21 mouse cellular contexts compared by ENCODE assay signal in genomic region chr8:89017891-89018290, GRCm38 (mm10). TPM values are rescaled to one million over a fixed set of nuclear protein-coding genes. Genes with fewer than 3 reads are reported as not detected.
A peak's percentile ranks its signal among the peaks of the same experiment; 100 is the strongest.
DNase-seq lines count a peak whose midpoint lies in the region; ATAC-seq lines count a peak whose summit lies in the region.
"Had no signal": no experiment of that assay in that cellular context is flagged by ENCODE, and none has a peak within 500 bp of the region (broad histone marks: within the 10 kb centered on the region; RNA-seq: fewer than 3 reads in every experiment).

No protein-coding gene starts in this region.

- no peaks in the 10 kb centered on the region for H3K36me3 ChIP-seq in forebrain, embryonic 11.5 days (ENCODE audit: control insufficient read depth, insufficient read depth, low read length)
- no peaks in the 10 kb centered on the region for H3K36me3 ChIP-seq in forebrain, embryonic 14.5 days (ENCODE audit: control insufficient read depth, insufficient read depth, low read length)
- H3K36me3 ChIP-seq: forebrain, embryonic 10.5 days; forebrain, embryonic 15.5 days; heart, embryonic 10.5 days; heart, embryonic 13.5 days; hindbrain, embryonic 12.5 days; hindbrain, embryonic 15.5 days had no signal

- no peak overlapping the region for H3K9ac ChIP-seq in forebrain, embryonic 11.5 days (ENCODE audit: low read length)
- H3K9ac ChIP-seq in forebrain, embryonic 14.5 days (ENCODE audit: low read length), result no peak overlapping the region
- H3K9ac ChIP-seq: forebrain, embryonic 15.5 days; heart, embryonic 13.5 days; hindbrain, embryonic 12.5 days; hindbrain, embryonic 15.5 days had no signal

- no peaks in the 10 kb centered on the region for H3K27me3 ChIP-seq in forebrain, embryonic 11.5 days (ENCODE audit: control insufficient read depth, insufficient read depth, low read length)
- H3K27me3 ChIP-seq in forebrain, embryonic 14.5 days (replicated peaks; ENCODE audit: control insufficient read depth, insufficient read depth, low read length), result no peaks in the 10 kb centered on the region
- H3K27me3 ChIP-seq: CH12.LX; forebrain, embryonic 15.5 days had no signal

- no peak overlapping the region for H3K27ac ChIP-seq in forebrain, embryonic 11.5 days (ENCODE audit: low read depth, low read length)
- no peak overlapping the region for H3K27ac ChIP-seq in forebrain, embryonic 14.5 days (ENCODE audit: low read depth, low read length)
- H3K27ac ChIP-seq: forebrain, embryonic 10.5 days; forebrain, embryonic 15.5 days; heart, adult 2 months; heart, embryonic 10.5 days; heart, embryonic 13.5 days; hindbrain, embryonic 12.5 days; hindbrain, embryonic 15.5 days had no signal

- no peak overlapping the region for H3K4me3 ChIP-seq in forebrain, embryonic 11.5 days (ENCODE audit: low read depth, low read length)
- H3K4me3 ChIP-seq in forebrain, embryonic 14.5 days (ENCODE audit: low read depth, low read length), result no peak overlapping the region
- H3K4me3 ChIP-seq: forebrain, embryonic 10.5 days; forebrain, embryonic 15.5 days; heart, adult 2 months; heart, embryonic 10.5 days; heart, embryonic 13.5 days; hindbrain, embryonic 12.5 days; hindbrain, embryonic 15.5 days had no signal

- ATAC-seq in forebrain, embryonic 11.5 days (replicated peaks; ENCODE audit: low FRiP score), result no peak
- no peak for ATAC-seq in forebrain, embryonic 14.5 days
- ATAC-seq: forebrain, embryonic 15.5 days had no signal

- H3K4me2 ChIP-seq in forebrain, embryonic 11.5 days (ENCODE audit: low read depth, low read length, severe bottlenecking), result no peak overlapping the region
- H3K4me2 ChIP-seq in forebrain, embryonic 14.5 days (ENCODE audit: low read length), result no peak overlapping the region
- H3K4me2 ChIP-seq: forebrain, embryonic 15.5 days; heart, embryonic 13.5 days; hindbrain, embryonic 12.5 days; hindbrain, embryonic 15.5 days had no signal

- peaks cover 5% of the 10 kb centered on the region; the same call in 1 of the 2 replicates for H3K4me1 ChIP-seq in forebrain, embryonic 11.5 days (replicated peaks; ENCODE audit: control insufficient read depth, insufficient read depth, low read length)
- H3K4me1 ChIP-seq in forebrain, embryonic 14.5 days (ENCODE audit: control insufficient read depth, insufficient read depth, low read length), result peaks cover 4% of the 10 kb centered on the region; the same call in 1 of the 2 replicates
- H3K4me1 ChIP-seq: hindbrain, embryonic 15.5 days had no signal

- WGBS in forebrain, embryonic 11.5 days, result 80% methylated on average over 4 of the region's 4 CpGs
- WGBS in forebrain, embryonic 14.5 days, result 88% methylated on average over 4 of the region's 4 CpGs

- peak; percentile 21 for DNase-seq in forebrain, embryonic 11.5 days (ENCODE audit: low spot score)
- no peak for DNase-seq in forebrain, embryonic 14.5 days (ENCODE audit: low spot score)
- peak; percentile 73 for DNase-seq in kidney, adult 9 months
- DNase-seq in kidney, adult 11 months, result no peak
- DNase-seq in lung, postnatal 36 days, result peak; percentile 7
- DNase-seq in lung, postnatal 4 days, result no peak
- DNase-seq: adrenal gland, adult 2 months; adrenal gland, postnatal 14 days; B cell, adult 2 months; cerebellum, adult 11 months; cerebellum, adult 2 months; cerebellum, postnatal 14 days; gastrocnemius, postnatal 25 days; heart, adult 2 months had no signal

- H3K9me3 ChIP-seq in forebrain, embryonic 11.5 days (ENCODE audit: control insufficient read depth, low read length), result no peaks in the 10 kb centered on the region
- H3K9me3 ChIP-seq in forebrain, embryonic 14.5 days (replicated peaks; ENCODE audit: control insufficient read depth, low read length), result no peaks in the 10 kb centered on the region
- H3K9me3 ChIP-seq: forebrain, embryonic 10.5 days; forebrain, embryonic 15.5 days; heart, embryonic 10.5 days; heart, embryonic 13.5 days; hindbrain, embryonic 12.5 days; hindbrain, embryonic 15.5 days had no signal

RNA-seq across cellular contexts. Expression of gene Sall1, which starts 26.1 kb away (rescaled TPM):
- 27.8 and 32.9 TPM in 2 replicates for polyA plus RNA-seq in forebrain, embryonic 11.5 days (2014; fragmentation: Nextera tagmentation; extraction: Ambion mirVana)
- polyA plus RNA-seq in forebrain, embryonic 14.5 days (2014; fragmentation: Nextera tagmentation; extraction: Ambion mirVana), result 14.8 and 16.0 TPM in 2 replicates
- polyA plus RNA-seq: adrenal gland, adult 2 months had no signal

Comparison
In these comparisons a context has a peak if more than half of its experiments do, and no peak if none do; other contexts are left out.
1. DNase-seq: peak in forebrain, embryonic 11.5 days (single experiment), kidney, adult 9 months (single experiment) and lung, postnatal 36 days (single experiment); none in forebrain, embryonic 14.5 days (single experiment), kidney, adult 11 months (single experiment) and lung, postnatal 4 days (0 of 2).